Mouse (Mus musculus): ENCODE results near the gene Anks6. TPM values are rescaled to one million over a fixed set of nuclear protein-coding genes. Genes with fewer than 3 reads are reported as not detected.

Gene Anks6
- polyA plus RNA-seq, 1 experiment, result 2.5 TPM

- Histone ChIP-seq H3K4me1 (replicated peaks; ENCODE audit: control insufficient read depth, insufficient read depth, low read length) (peaks cover 27% of the 10 kb centered on the region), H3K4me3 (ENCODE audit: control insufficient read depth, insufficient read depth, low read length) (no peak overlapping the region), H3K27ac (ENCODE audit: control insufficient read depth, insufficient read depth, low read length) (no peak overlapping the region), H3K36me3 (ENCODE audit: control insufficient read depth, insufficient read depth, low read length) (no peaks in the 10 kb centered on the region), H3K27me3 (ENCODE audit: control insufficient read depth, insufficient read depth, low read length) (peaks cover 17% of the 10 kb centered on the region)
- DNase-seq, result peak; percentile 40
- no peak for TF ChIP-seq POLR2A (IDR thresholded peaks at IDR 0.05; ENCODE audit: control insufficient read depth, extremely low read depth, insufficient read depth, low read length, poor library complexity)
- 5% methylated on average over 8 of the region's 8 CpGs for WGBS
Measured at GRCm38 (mm10) chr4:46992827-46993473, 64.3 kb downstream of the Anks6 start.

GRCm38 (mm10) chr4:46991959-46992316 lies 65.3 kb downstream of the Anks6 start:
- peaks cover 17% of the 10 kb centered on the region for H3K27me3 ChIP-seq (ENCODE audit: control insufficient read depth, insufficient read depth, low read length)

GRCm38 (mm10) chr4:46991016-46991958 lies 65.9 kb downstream of the Anks6 start, which contains the start of gene Gabbr2:
TSS of gene Gabbr2 (minus strand) at chr4:46991873.
- DNase-seq, result no peak
- H3K27me3 ChIP-seq (ENCODE audit: control insufficient read depth, insufficient read depth, low read length), result peaks cover 17% of the 10 kb centered on the region
- TF ChIP-seq POLR2A (IDR thresholded peaks at IDR 0.05; ENCODE audit: control insufficient read depth, extremely low read depth, insufficient read depth, low read length, poor library complexity) (no peak), CTCF (IDR thresholded peaks at IDR 0.05; ENCODE audit: borderline replicate concordance, control insufficient read depth, extremely low read depth, insufficient read depth, low read length, poor library complexity) (no peak)
- H3K27ac ChIP-seq (ENCODE audit: control insufficient read depth, insufficient read depth, low read length), result no peak within 1 kb of the TSS
- peak within 1 kb of the TSS; percentile 22 for H3K4me3 ChIP-seq (ENCODE audit: control insufficient read depth, insufficient read depth, low read length)
- H3K36me3 ChIP-seq (ENCODE audit: control insufficient read depth, insufficient read depth, low read length), result no peaks in the 10 kb centered on the region
- H3K4me1 ChIP-seq (replicated peaks; ENCODE audit: control insufficient read depth, insufficient read depth, low read length), result peaks cover 27% of the 10 kb centered on the region
- WGBS, result 13% methylated on average over 132 of the region's 134 CpGs

More at GRCm38 (mm10) chr4:46991959-46992316, 65.3 kb downstream of the Anks6 start:
- peaks cover 27% of the 10 kb centered on the region for H3K4me1 ChIP-seq (replicated peaks; ENCODE audit: control insufficient read depth, insufficient read depth, low read length)
- WGBS, result under 1% methylated on average over 31 of the region's 31 CpGs
- H3K27ac ChIP-seq (ENCODE audit: control insufficient read depth, insufficient read depth, low read length), result no peak overlapping the region
- TF ChIP-seq POLR2A (IDR thresholded peaks at IDR 0.05; ENCODE audit: control insufficient read depth, extremely low read depth, insufficient read depth, low read length, poor library complexity), result no peak
- TF ChIP-seq CTCF (IDR thresholded peaks at IDR 0.05; ENCODE audit: borderline replicate concordance, control insufficient read depth, extremely low read depth, insufficient read depth, low read length, poor library complexity), result no peak
- H3K4me3 ChIP-seq (ENCODE audit: control insufficient read depth, insufficient read depth, low read length), result no peak overlapping the region
- DNase-seq, result peak; percentile 16
- H3K36me3 ChIP-seq (ENCODE audit: control insufficient read depth, insufficient read depth, low read length), result no peaks in the 10 kb centered on the region

- WGBS, result 12% methylated on average over 29 of the region's 29 CpGs
- Histone ChIP-seq H3K27me3 (ENCODE audit: control insufficient read depth, insufficient read depth, low read length) (peaks cover 17% of the 10 kb centered on the region), H3K4me1 (replicated peaks; ENCODE audit: control insufficient read depth, insufficient read depth, low read length) (peaks cover 27% of the 10 kb centered on the region), H3K27ac (ENCODE audit: control insufficient read depth, insufficient read depth, low read length) (no peak overlapping the region), H3K4me3 (ENCODE audit: control insufficient read depth, insufficient read depth, low read length) (no peak overlapping the region), H3K36me3 (ENCODE audit: control insufficient read depth, insufficient read depth, low read length) (no peaks in the 10 kb centered on the region)
- TF ChIP-seq POLR2A (IDR thresholded peaks at IDR 0.05; ENCODE audit: control insufficient read depth, extremely low read depth, insufficient read depth, low read length, poor library complexity) (no peak), CTCF (IDR thresholded peaks at IDR 0.05; ENCODE audit: borderline replicate concordance, control insufficient read depth, extremely low read depth, insufficient read depth, low read length, poor library complexity) (no peak)
- DNase-seq, result no peak
Measured at GRCm38 (mm10) chr4:46990281-46991015, 66.8 kb downstream of the Anks6 start.

GRCm38 (mm10) chr4:46989842-46990241 lies 67.4 kb downstream of the Anks6 start:
- Histone ChIP-seq H3K4me1 (replicated peaks; ENCODE audit: control insufficient read depth, insufficient read depth, low read length) (peaks cover 27% of the 10 kb centered on the region), H3K36me3 (ENCODE audit: control insufficient read depth, insufficient read depth, low read length) (no peaks in the 10 kb centered on the region), H3K4me3 (ENCODE audit: control insufficient read depth, insufficient read depth, low read length) (no peak overlapping the region), H3K27me3 (ENCODE audit: control insufficient read depth, insufficient read depth, low read length) (peaks cover 17% of the 10 kb centered on the region), H3K27ac (ENCODE audit: control insufficient read depth, insufficient read depth, low read length) (no peak overlapping the region)
- WGBS, result 6% methylated on average over 17 of the region's 17 CpGs
- peak; percentile 49 for DNase-seq
- TF ChIP-seq POLR2A (IDR thresholded peaks at IDR 0.05; ENCODE audit: control insufficient read depth, extremely low read depth, insufficient read depth, low read length, poor library complexity), result no peak
- TF ChIP-seq CTCF (IDR thresholded peaks at IDR 0.05; ENCODE audit: borderline replicate concordance, control insufficient read depth, extremely low read depth, insufficient read depth, low read length, poor library complexity), result peak; percentile 37; the same call in 1 of the 2 replicates

GRCm38 (mm10) chr4:46988824-46989223 lies 68.4 kb downstream of the Anks6 start:
- no peak overlapping the region for H3K27ac ChIP-seq (ENCODE audit: control insufficient read depth, insufficient read depth, low read length)
- H3K27me3 ChIP-seq (ENCODE audit: control insufficient read depth, insufficient read depth, low read length), result peaks cover 17% of the 10 kb centered on the region
- WGBS, result 90% methylated on average over 4 of the region's 4 CpGs

More at GRCm38 (mm10) chr4:46988824-46989223, 68.4 kb downstream of the Anks6 start:
- no peak for DNase-seq
- Histone ChIP-seq H3K4me3 (ENCODE audit: control insufficient read depth, insufficient read depth, low read length) (no peak overlapping the region), H3K36me3 (ENCODE audit: control insufficient read depth, insufficient read depth, low read length) (no peaks in the 10 kb centered on the region), H3K4me1 (replicated peaks; ENCODE audit: control insufficient read depth, insufficient read depth, low read length) (peaks cover 27% of the 10 kb centered on the region)
- TF ChIP-seq CTCF (IDR thresholded peaks at IDR 0.05; ENCODE audit: borderline replicate concordance, control insufficient read depth, extremely low read depth, insufficient read depth, low read length, poor library complexity) (no peak), POLR2A (IDR thresholded peaks at IDR 0.05; ENCODE audit: control insufficient read depth, extremely low read depth, insufficient read depth, low read length, poor library complexity) (no peak)

Data from thymus, adult 2 months (tissue).